Mouse (Mus musculus) thymus, adult 18-20 months (tissue): ENCODE results near the gene Lgmn.

ENCODE experiments used
- DNase-seq, 2 experiments: peaks; one replicate each; pipeline ENCODE4 v3.0.0; 2022; ENCODE audit warnings: mixed read lengths in 2 of 2

The Lgmn gene

GRCm38 (mm10) chr12:102432238-102432637, 7.4 kb downstream of the Lgmn start:
- no peak for DNase-seq

GRCm38 (mm10) chr12:102430228-102430627, 9.4 kb downstream of the Lgmn start:
- no peak for DNase-seq

- DNase-seq = no peak
Measured at GRCm38 (mm10) chr12:102429656-102430055, 10.0 kb downstream of the Lgmn start.

GRCm38 (mm10) chr12:102426285-102426684, 13.3 kb downstream of the Lgmn start:
- no peak for DNase-seq

GRCm38 (mm10) chr12:102425048-102425578, 14.5 kb downstream of the Lgmn start:
- DNase-seq = no peak

DNA sequence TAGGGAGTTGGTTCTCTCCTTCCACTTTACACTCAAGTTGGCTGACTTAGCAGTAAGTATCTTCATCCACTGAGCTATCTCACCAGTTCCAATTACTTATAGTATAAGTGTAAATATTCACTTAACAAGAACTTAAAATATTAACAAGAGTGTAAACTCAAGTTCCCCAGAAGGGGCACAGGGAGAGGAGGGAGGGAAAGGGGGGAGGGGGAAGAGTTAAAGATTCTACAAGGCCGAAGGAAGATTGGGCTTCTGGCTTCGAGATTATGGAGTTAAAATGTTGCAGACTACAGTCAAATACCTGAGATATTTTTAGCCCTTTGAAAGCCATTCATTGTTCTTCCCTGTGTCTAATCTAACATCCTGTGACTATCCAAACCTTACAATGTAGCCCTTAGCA, 15.2 kb downstream of the Lgmn start:
- no peak for DNase-seq

DNA sequence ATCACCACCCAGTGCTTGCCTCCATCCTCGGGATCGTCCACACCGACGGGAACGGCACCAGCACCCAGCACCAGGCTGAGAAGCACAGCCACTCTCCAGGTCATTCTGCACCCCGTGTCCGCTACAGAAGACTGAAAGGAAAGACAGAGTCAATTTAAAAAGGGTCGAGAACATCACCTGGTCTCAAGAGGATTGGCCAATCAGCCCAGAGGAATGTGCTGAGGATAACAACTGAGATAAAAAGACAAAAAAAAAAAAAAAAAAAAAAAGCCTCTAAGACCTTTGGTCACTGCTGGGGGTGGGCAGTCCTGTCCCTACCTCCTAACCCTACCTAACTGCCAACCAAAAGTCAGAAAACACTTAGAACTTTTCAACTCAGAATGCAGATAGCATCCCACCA, 16.0 kb downstream of the Lgmn start:
- DNase-seq = no peak

DNA sequence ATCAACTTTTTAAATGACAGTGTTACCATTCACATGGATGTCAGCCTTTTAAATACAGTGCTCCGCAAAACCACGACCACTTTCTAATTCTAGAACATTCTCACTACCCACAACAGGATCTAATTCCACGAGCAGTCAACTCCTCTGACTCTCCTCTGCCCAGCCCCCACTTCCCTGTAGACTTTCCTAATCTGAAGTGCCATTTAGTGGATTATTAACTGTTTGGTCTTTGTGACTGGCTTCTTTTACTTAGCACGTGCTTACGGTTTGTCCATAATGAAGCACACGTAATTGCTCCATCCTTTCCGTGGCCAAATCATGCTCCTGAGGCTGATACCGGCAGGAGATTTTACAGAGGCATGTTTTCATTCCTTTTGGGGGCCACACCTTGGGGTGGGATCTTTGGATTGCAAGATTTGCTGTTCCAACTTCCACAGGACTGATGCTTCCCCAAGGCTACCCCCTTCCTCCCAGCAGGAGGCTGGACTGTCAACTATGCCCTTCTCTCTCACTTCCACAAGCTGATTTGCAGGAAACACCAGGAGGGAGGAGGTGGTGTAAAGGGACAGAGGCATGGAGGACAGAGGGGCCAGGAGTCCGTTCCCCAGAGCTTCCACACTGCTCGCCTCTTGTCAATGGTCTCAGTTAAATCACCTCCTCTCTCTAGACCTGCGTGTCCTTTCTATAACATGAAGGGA, 16.8 kb downstream of the Lgmn start:
- DNase-seq = no peak

DNA sequence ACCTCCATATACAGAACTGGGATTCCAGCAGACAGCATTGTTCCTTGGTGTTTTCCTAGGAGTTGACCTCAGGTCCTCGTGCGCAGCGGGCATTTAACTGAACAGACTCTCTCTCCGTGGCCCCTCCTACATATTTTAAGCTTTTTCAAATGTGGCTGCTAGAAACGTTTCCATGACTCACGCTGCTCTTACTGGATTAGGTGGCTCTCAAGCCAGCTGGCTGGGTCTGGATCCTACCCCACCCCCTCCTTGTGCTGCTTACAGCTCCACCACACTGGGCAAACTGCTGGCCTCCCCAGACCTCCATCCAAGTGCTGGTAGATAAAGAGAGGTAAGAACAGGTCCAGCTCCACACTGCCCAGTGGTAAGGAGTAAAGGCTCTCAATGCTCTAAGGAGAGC, 17.5 kb downstream of the Lgmn start:
- no peak for DNase-seq

DNA sequence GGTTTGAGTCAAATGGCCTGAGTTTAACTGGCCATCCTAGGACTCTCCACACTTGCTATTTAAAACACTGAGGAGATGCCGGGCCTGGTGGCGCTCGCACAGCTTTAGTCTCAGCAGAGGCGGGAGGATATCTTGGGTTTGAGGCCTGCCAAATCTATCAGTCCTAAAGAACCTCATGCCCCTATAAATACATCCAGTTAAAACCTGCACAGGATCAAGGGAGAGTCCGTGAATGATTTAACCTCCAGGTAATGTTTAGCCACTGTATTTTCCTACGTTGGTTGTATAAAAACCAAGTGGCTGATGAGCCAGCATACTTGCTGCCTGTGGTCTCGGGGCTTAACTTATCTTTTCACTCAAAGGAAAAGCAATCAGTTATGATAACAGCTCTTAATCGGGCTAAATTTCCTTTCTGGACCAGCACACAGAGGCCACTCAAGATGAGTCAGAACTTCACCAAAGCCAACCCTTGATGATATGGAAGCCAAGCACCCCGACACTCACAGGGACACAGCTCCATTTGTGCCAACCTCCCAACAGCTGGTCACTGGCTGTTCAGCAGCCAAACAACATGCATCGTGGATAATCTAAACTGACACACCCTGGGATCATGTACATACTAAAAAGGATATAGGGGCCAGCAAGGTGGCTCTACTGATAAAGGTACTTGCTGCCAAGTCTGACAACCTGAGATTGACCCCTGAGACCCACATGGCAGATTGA, 19.3 kb downstream of the Lgmn start:
- DNase-seq = no peak

- DNase-seq = no peak
Measured at GRCm38 (mm10) chr12:102419544-102419943, 20.1 kb downstream of the Lgmn start.

- no peak for DNase-seq
Measured at GRCm38 (mm10) chr12:102417701-102418100, 21.9 kb downstream of the Lgmn start.

- no peak for DNase-seq
Measured at GRCm38 (mm10) chr12:102416955-102417510, 22.6 kb downstream of the Lgmn start.

DNA sequence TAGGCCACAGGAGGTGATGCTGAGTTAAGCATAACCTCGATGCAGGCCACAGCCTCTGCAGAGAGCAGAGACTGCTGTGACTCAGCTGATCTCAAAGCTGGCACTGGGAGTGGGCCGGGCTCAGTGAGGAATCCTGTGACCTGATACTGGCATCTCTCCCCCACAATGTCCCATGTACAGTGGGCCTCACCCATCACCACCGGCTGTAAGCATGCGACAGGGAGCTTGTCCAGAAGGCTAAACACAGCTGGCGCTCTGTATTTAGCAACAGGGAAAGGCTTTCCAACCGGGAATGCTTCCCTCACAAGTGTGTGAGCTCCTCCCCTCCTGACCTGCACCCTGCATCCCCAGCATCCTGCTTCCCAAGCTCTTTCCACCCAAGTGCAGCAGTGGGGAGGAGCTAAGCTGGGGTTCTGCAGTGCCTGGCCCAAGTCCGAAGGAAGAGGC, 23.2 kb downstream of the Lgmn start:
- DNase-seq = no peak

DNA sequence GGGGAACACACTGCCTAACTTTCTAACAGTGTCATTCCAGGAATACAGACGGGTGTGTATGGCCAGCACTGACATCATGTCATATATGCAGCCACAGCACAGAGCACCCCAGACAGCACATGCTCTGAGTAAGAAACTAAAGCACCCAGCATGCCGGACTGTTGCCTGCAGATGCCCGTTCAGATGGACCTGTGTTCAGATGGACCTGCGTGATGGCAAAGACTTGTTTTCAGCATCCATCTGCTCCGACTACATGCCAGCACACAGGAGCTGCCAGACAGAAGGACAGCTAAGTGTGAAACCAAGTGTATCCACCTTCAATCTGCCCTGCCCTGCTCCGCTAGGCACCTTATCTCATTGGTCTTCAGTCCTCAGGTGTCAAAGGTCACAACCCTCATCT, 24.9 kb downstream of the Lgmn start:
- DNase-seq = no peak

- no peak for DNase-seq
Measured at GRCm38 (mm10) chr12:102413171-102413570, 26.4 kb downstream of the Lgmn start.

- DNase-seq = no peak
Measured at GRCm38 (mm10) chr12:102398588-102398987, 41.0 kb downstream of the Lgmn start.

GRCm38 (mm10) chr12:102395998-102396991, 43.3 kb downstream of the Lgmn start:
- no peak for DNase-seq

- DNase-seq = no peak
Measured at GRCm38 (mm10) chr12:102395537-102395936, 44.1 kb downstream of the Lgmn start.

DNA sequence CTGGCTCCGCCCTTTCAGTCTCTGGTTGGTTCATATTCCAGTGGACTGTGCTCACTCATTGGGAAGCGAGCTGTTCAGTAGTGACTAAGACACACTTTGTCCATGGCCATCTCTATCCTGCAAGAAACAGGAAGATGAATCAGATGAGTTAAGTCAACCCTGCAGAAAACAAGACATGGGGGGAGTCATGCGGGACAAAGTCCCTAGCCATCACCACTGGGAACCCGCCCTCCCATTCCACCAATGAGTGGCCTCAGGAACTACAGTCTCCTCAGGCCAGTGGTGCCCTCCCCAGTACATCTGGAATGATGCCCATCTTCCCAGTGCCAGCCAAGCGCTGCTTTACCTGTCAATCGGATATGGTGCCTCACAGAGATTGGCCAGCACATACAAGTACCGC, 45.1 kb downstream of the Lgmn start:
- no peak for DNase-seq

DNA sequence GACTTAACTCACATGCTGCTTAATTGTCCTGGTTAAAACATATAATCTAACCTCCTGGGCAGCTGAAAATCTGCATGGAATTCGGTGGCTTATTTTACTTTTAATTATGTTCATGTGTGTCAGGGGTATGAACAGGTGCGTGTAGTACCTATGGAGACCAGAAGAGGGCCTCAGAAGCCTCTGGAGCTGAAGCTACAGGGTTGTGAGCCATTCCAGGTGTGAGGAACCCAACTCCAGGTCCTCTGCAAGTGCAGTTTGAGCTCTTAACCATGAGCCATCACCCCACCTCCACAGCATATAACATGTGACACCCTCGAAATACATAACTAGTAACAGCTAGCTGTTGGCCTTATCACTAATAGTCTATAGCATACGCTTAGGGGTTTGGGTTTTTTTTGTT, 47.6 kb downstream of the Lgmn start:
- no peak for DNase-seq

DNA sequence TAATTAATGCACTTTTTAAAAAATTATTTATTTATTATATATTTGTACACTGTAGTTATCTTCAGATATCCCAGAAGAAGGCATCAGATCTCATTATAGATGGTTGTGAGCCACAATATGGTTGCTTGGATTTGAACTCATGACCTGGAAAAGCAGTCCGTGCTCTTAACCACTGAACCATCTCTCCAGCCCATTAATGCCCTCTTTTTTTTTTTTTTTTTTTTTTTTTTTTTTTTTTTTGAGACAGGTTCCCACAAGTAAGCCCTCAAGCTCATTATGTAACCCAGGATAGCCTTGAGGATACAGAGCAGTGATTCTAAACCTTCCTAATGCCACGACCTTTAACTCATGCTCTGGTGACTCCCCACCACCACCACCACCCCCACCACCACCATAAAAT, 48.5 kb downstream of the Lgmn start:
- DNase-seq = no peak

DNA sequence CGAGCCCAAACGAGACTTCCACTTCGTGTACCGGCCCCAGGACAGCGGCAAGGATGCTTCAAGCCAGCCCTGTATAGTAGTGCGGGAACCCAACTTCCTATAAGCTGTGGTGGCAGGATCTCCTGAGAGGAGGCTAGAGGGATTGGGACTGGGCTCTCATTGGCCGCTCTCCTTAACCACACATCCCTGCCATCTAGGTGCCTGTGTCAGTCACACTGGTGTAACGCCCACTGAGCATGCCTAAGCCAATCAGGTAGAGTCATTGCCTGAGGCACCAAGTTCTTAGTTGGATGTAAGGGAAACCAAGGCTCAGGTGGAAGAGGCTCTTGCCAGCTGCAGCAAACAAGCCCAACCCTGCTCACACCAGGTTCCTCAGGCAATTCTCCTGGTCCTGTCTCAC, 49.6 kb downstream of the Lgmn start:
- no peak for DNase-seq
